Mouse (Mus musculus): Measurements from ENCODE around the gene Fmnl1. TPM values are rescaled to one million over a fixed set of nuclear protein-coding genes. Genes with fewer than 3 reads are reported as not detected.
A peak's percentile ranks its signal among the peaks of the same experiment; 100 is the strongest.

Gene Fmnl1
- polyA plus RNA-seq (2015; fragmentation: Nextera tagmentation; extraction: Ambion mirVana): 2.4 and 3.4 TPM in 2 replicates

- Histone ChIP-seq H3K4me1 (ENCODE audit: insufficient read depth, low read length) (peaks cover 15% of the 10 kb centered on the region), H3K9me3 (ENCODE audit: low read length) (peaks cover 6% of the 10 kb centered on the region; the same call in 1 of the 2 replicates), H3K4me2 (replicated peaks; ENCODE audit: low read depth, low read length) (peak within 1 kb of the TSS; percentile 99), H3K4me3 (ENCODE audit: low read length) (peak within 1 kb of the TSS; percentile 64), H3K9ac (replicated peaks; ENCODE audit: low read length) (peak within 1 kb of the TSS; percentile 79), H3K27me3 (ENCODE audit: insufficient read depth, low read length) (peaks cover 24% of the 10 kb centered on the region), H3K27ac (ENCODE audit: low read length) (peak within 1 kb of the TSS; percentile 44), H3K36me3 (ENCODE audit: insufficient read depth, low read length) (no peaks in the 10 kb centered on the region)
- under 1% methylated on average over 44 of the region's 84 CpGs for WGBS
- ATAC-seq (ENCODE audit: low FRiP score, low TSS enrichment): peak; percentile 49; the same call in 1 of the 2 replicates
Measured at GRCm38 (mm10) chr11:103170494-103171285, at the start of gene Fmnl1. Gene Fmnl1, plus strand, starts transcription at chr11:103171107.

GRCm38 (mm10) chr11:103131701-103132575 lies 39.0 kb upstream of the Fmnl1 start, which contains the start of gene Hexim2:
Gene Hexim2, plus strand, starts transcription at chr11:103132429.
- peak; percentile 58 for ATAC-seq (ENCODE audit: low FRiP score, low TSS enrichment)
- peak within 1 kb of the TSS; percentile 88 for H3K4me3 ChIP-seq (ENCODE audit: low read length)
- no peaks in the 10 kb centered on the region for H3K27me3 ChIP-seq (ENCODE audit: insufficient read depth, low read length)
- peaks cover 24% of the 10 kb centered on the region for H3K4me1 ChIP-seq (ENCODE audit: insufficient read depth, low read length)
- H3K9me3 ChIP-seq (ENCODE audit: low read length): no peaks in the 10 kb centered on the region
- H3K9ac ChIP-seq (replicated peaks; ENCODE audit: low read length): peak within 1 kb of the TSS; percentile 100
- under 1% methylated on average over 39 of the region's 39 CpGs for whole genome bisulfite sequencing
- no peaks in the 10 kb centered on the region for H3K36me3 ChIP-seq (ENCODE audit: insufficient read depth, low read length)
- H3K4me2 ChIP-seq (replicated peaks; ENCODE audit: low read depth, low read length): peak within 1 kb of the TSS; percentile 72
- peak within 1 kb of the TSS; percentile 97 for H3K27ac ChIP-seq (ENCODE audit: low read length)

GRCm38 (mm10) chr11:103132576-103133455 lies 38.1 kb upstream of the Fmnl1 start:
- no peaks in the 10 kb centered on the region for H3K36me3 ChIP-seq (ENCODE audit: insufficient read depth, low read length)
- H3K4me3 ChIP-seq (ENCODE audit: low read length): peak overlapping the region; percentile 88
- ATAC-seq (ENCODE audit: low FRiP score, low TSS enrichment): peak; percentile 93
- WGBS: 0% methylated on average over 54 of the region's 58 CpGs
- no peaks in the 10 kb centered on the region for H3K9me3 ChIP-seq (ENCODE audit: low read length)
- peak overlapping the region; percentile 72 for H3K4me2 ChIP-seq (replicated peaks; ENCODE audit: low read depth, low read length)
- H3K27me3 ChIP-seq (ENCODE audit: insufficient read depth, low read length): no peaks in the 10 kb centered on the region
- peak overlapping the region; percentile 97 for H3K27ac ChIP-seq (ENCODE audit: low read length)
- peaks cover 24% of the 10 kb centered on the region for H3K4me1 ChIP-seq (ENCODE audit: insufficient read depth, low read length)
- peak overlapping the region; percentile 100 for H3K9ac ChIP-seq (replicated peaks; ENCODE audit: low read length)

- Histone ChIP-seq H3K27me3 (ENCODE audit: insufficient read depth, low read length) (no peaks in the 10 kb centered on the region), H3K4me1 (ENCODE audit: insufficient read depth, low read length) (peaks cover 24% of the 10 kb centered on the region), H3K4me2 (replicated peaks; ENCODE audit: low read depth, low read length) (peak overlapping the region; percentile 54), H3K4me3 (ENCODE audit: low read length) (peak overlapping the region; percentile 88), H3K27ac (ENCODE audit: low read length) (peak overlapping the region; percentile 81), H3K9me3 (ENCODE audit: low read length) (no peaks in the 10 kb centered on the region), H3K36me3 (ENCODE audit: insufficient read depth, low read length) (peaks cover 5% of the 10 kb centered on the region; the same call in 1 of the 2 replicates), H3K9ac (replicated peaks; ENCODE audit: low read length) (peak overlapping the region; percentile 65)
- WGBS: 54% methylated on average over 6 of the region's 6 CpGs
- peak; percentile 14; the same call in 1 of the 2 replicates for ATAC-seq (ENCODE audit: low FRiP score, low TSS enrichment)
Measured at GRCm38 (mm10) chr11:103133456-103134185, 37.3 kb upstream of the Fmnl1 start.

- Histone ChIP-seq H3K27ac (ENCODE audit: low read length) (no peak overlapping the region), H3K4me2 (replicated peaks; ENCODE audit: low read depth, low read length) (no peak overlapping the region), H3K9ac (replicated peaks; ENCODE audit: low read length) (no peak overlapping the region), H3K4me1 (ENCODE audit: insufficient read depth, low read length) (peaks cover 24% of the 10 kb centered on the region), H3K36me3 (ENCODE audit: insufficient read depth, low read length) (peaks cover 11% of the 10 kb centered on the region; the same call in 1 of the 2 replicates), H3K9me3 (ENCODE audit: low read length) (no peaks in the 10 kb centered on the region), H3K27me3 (ENCODE audit: insufficient read depth, low read length) (no peaks in the 10 kb centered on the region), H3K4me3 (ENCODE audit: low read length) (no peak overlapping the region)
- 75% methylated on average over 3 of the region's 3 CpGs for WGBS
- no peak for ATAC-seq (ENCODE audit: low FRiP score, low TSS enrichment)
Measured at GRCm38 (mm10) chr11:103134221-103134620, 36.7 kb upstream of the Fmnl1 start.

GRCm38 (mm10) chr11:103136039-103136577 lies 34.8 kb upstream of the Fmnl1 start:
- no peaks in the 10 kb centered on the region for H3K9me3 ChIP-seq (ENCODE audit: low read length)
- H3K9ac ChIP-seq (replicated peaks; ENCODE audit: low read length): no peak overlapping the region
- no peak overlapping the region for H3K4me2 ChIP-seq (replicated peaks; ENCODE audit: low read depth, low read length)
- H3K4me1 ChIP-seq (ENCODE audit: insufficient read depth, low read length): peaks cover 21% of the 10 kb centered on the region
- no peaks in the 10 kb centered on the region for H3K27me3 ChIP-seq (ENCODE audit: insufficient read depth, low read length)
- WGBS: 77% methylated on average over 8 of the region's 8 CpGs
- H3K27ac ChIP-seq (ENCODE audit: low read length): no peak overlapping the region
- H3K36me3 ChIP-seq (ENCODE audit: insufficient read depth, low read length): peaks cover 12% of the 10 kb centered on the region; the same call in 1 of the 2 replicates
- H3K4me3 ChIP-seq (ENCODE audit: low read length): no peak overlapping the region
- no peak for ATAC-seq (ENCODE audit: low FRiP score, low TSS enrichment)

GRCm38 (mm10) chr11:103139951-103140762 lies 30.8 kb upstream of the Fmnl1 start:
- Histone ChIP-seq H3K27me3 (ENCODE audit: insufficient read depth, low read length) (no peaks in the 10 kb centered on the region), H3K9ac (replicated peaks; ENCODE audit: low read length) (peak overlapping the region; percentile 50; the same call in 1 of the 2 replicates), H3K4me3 (ENCODE audit: low read length) (no peak overlapping the region), H3K36me3 (ENCODE audit: insufficient read depth, low read length) (peaks cover 12% of the 10 kb centered on the region; the same call in 1 of the 2 replicates), H3K9me3 (ENCODE audit: low read length) (no peaks in the 10 kb centered on the region), H3K4me1 (ENCODE audit: insufficient read depth, low read length) (peaks cover 40% of the 10 kb centered on the region), H3K27ac (ENCODE audit: low read length) (peak overlapping the region; percentile 88), H3K4me2 (replicated peaks; ENCODE audit: low read depth, low read length) (no peak overlapping the region)
- ATAC-seq (ENCODE audit: low FRiP score, low TSS enrichment): no peak
- WGBS: 85% methylated on average over 14 of the region's 14 CpGs

- Histone ChIP-seq H3K4me3 (ENCODE audit: low read length) (no peak overlapping the region), H3K9ac (replicated peaks; ENCODE audit: low read length) (peak overlapping the region; percentile 50), H3K4me2 (replicated peaks; ENCODE audit: low read depth, low read length) (no peak overlapping the region), H3K4me1 (ENCODE audit: insufficient read depth, low read length) (peaks cover 44% of the 10 kb centered on the region), H3K9me3 (ENCODE audit: low read length) (no peaks in the 10 kb centered on the region), H3K27me3 (ENCODE audit: insufficient read depth, low read length) (no peaks in the 10 kb centered on the region), H3K27ac (ENCODE audit: low read length) (peak overlapping the region; percentile 88), H3K36me3 (ENCODE audit: insufficient read depth, low read length) (peaks cover 12% of the 10 kb centered on the region; the same call in 1 of the 2 replicates)
- peak; percentile 18; the same call in 1 of the 2 replicates for ATAC-seq (ENCODE audit: low FRiP score, low TSS enrichment)
- WGBS: 51% methylated on average over 6 of the region's 6 CpGs
Measured at GRCm38 (mm10) chr11:103140763-103141100, 30.2 kb upstream of the Fmnl1 start.

Measured in kidney, embryonic 16.5 days (tissue).